Mouse (Mus musculus): Measurements from ENCODE around the gene Aspm. TPM values are rescaled to one million over a fixed set of nuclear protein-coding genes. Genes with fewer than 3 reads are reported as not detected.

The Aspm gene
- polyA plus RNA-seq, 1 experiment from 2014 or later, result 20.2 TPM

- H3K4me1 ChIP-seq, result peaks cover 23% of the 10 kb centered on the region
- peak; percentile 59 for DNase-seq (ENCODE audit: low spot score)
- no peaks in the 10 kb centered on the region for H3K9me3 ChIP-seq
- 4% methylated on average over 17 of the region's 17 CpGs for WGBS
- peaks cover 33% of the 10 kb centered on the region for H3K36me3 ChIP-seq (replicated peaks)
- no peaks in the 10 kb centered on the region for H3K27me3 ChIP-seq (replicated peaks; ENCODE audit: low read depth, poor library complexity, severe bottlenecking)
- peak overlapping the region; percentile 96 for H3K27ac ChIP-seq (replicated peaks)
- peak overlapping the region; percentile 95 for H3K4me3 ChIP-seq
Observed at GRCm38 (mm10) chr1:139455226-139455869, 776 bp downstream of the Aspm start.

- Histone ChIP-seq H3K36me3 (replicated peaks) (peaks cover 85% of the 10 kb centered on the region), H3K4me3 (no peak overlapping the region), H3K27me3 (replicated peaks; ENCODE audit: low read depth, poor library complexity, severe bottlenecking) (no peaks in the 10 kb centered on the region), H3K27ac (replicated peaks) (no peak overlapping the region), H3K9me3 (no peaks in the 10 kb centered on the region), H3K4me1 (peaks cover 11% of the 10 kb centered on the region)
- no peak for DNase-seq (ENCODE audit: low spot score)
- 89% methylated on average over 5 of the region's 5 CpGs for WGBS
Observed at GRCm38 (mm10) chr1:139460807-139461206, 6.2 kb downstream of the Aspm start.

- Histone ChIP-seq H3K27ac (replicated peaks) (no peak overlapping the region), H3K36me3 (replicated peaks) (peaks cover 98% of the 10 kb centered on the region), H3K4me3 (no peak overlapping the region), H3K27me3 (replicated peaks; ENCODE audit: low read depth, poor library complexity, severe bottlenecking) (no peaks in the 10 kb centered on the region), H3K9me3 (no peaks in the 10 kb centered on the region), H3K4me1 (no peaks in the 10 kb centered on the region)
- 92% methylated on average over 11 of the region's 11 CpGs for WGBS
- DNase-seq (ENCODE audit: low spot score), result no peak
Observed at GRCm38 (mm10) chr1:139465936-139466335, 11.4 kb downstream of the Aspm start.

GRCm38 (mm10) chr1:139478898-139479297, 24.3 kb downstream of the Aspm start:
- DNase-seq (ENCODE audit: low spot score), result no peak
- WGBS, result 96% methylated on average over 11 of the region's 11 CpGs
- no peak overlapping the region for H3K27ac ChIP-seq (replicated peaks)
- H3K9me3 ChIP-seq, result no peaks in the 10 kb centered on the region
- no peaks in the 10 kb centered on the region for H3K4me1 ChIP-seq
- H3K36me3 ChIP-seq (replicated peaks), result peaks cover 100% of the 10 kb centered on the region
- no peak overlapping the region for H3K4me3 ChIP-seq
- no peaks in the 10 kb centered on the region for H3K27me3 ChIP-seq (replicated peaks; ENCODE audit: low read depth, poor library complexity, severe bottlenecking)

GRCm38 (mm10) chr1:139480246-139480645, 25.7 kb downstream of the Aspm start:
- WGBS, result 93% methylated on average over 8 of the region's 8 CpGs
- Histone ChIP-seq H3K9me3 (no peaks in the 10 kb centered on the region), H3K36me3 (replicated peaks) (peaks cover 98% of the 10 kb centered on the region), H3K27ac (replicated peaks) (no peak overlapping the region), H3K4me1 (no peaks in the 10 kb centered on the region), H3K4me3 (no peak overlapping the region), H3K27me3 (replicated peaks; ENCODE audit: low read depth, poor library complexity, severe bottlenecking) (no peaks in the 10 kb centered on the region)
- no peak for DNase-seq (ENCODE audit: low spot score)

GRCm38 (mm10) chr1:139481146-139481545, 26.6 kb downstream of the Aspm start:
- Histone ChIP-seq H3K9me3 (no peaks in the 10 kb centered on the region), H3K27ac (replicated peaks) (no peak overlapping the region), H3K4me3 (no peak overlapping the region), H3K36me3 (replicated peaks) (peaks cover 98% of the 10 kb centered on the region), H3K4me1 (no peaks in the 10 kb centered on the region), H3K27me3 (replicated peaks; ENCODE audit: low read depth, poor library complexity, severe bottlenecking) (no peaks in the 10 kb centered on the region)
- DNase-seq (ENCODE audit: low spot score), result no peak
- WGBS, result 94% methylated on average over 4 of the region's 4 CpGs

- Histone ChIP-seq H3K27me3 (replicated peaks; ENCODE audit: low read depth, poor library complexity, severe bottlenecking) (no peaks in the 10 kb centered on the region), H3K27ac (replicated peaks) (no peak overlapping the region), H3K9me3 (no peaks in the 10 kb centered on the region), H3K4me3 (no peak overlapping the region), H3K36me3 (replicated peaks) (peaks cover 62% of the 10 kb centered on the region), H3K4me1 (no peaks in the 10 kb centered on the region)
- DNase-seq (ENCODE audit: low spot score), result no peak
- 81% methylated on average over 3 of the region's 3 CpGs for WGBS
Observed at GRCm38 (mm10) chr1:139494630-139495029, 40.1 kb downstream of the Aspm start.

GRCm38 (mm10) chr1:139495408-139495807, 40.8 kb downstream of the Aspm start:
- 82% methylated on average over 2 of the region's 2 CpGs for WGBS
- Histone ChIP-seq H3K4me1 (no peaks in the 10 kb centered on the region), H3K4me3 (no peak overlapping the region), H3K36me3 (replicated peaks) (peaks cover 54% of the 10 kb centered on the region), H3K27ac (replicated peaks) (no peak overlapping the region), H3K9me3 (no peaks in the 10 kb centered on the region), H3K27me3 (replicated peaks; ENCODE audit: low read depth, poor library complexity, severe bottlenecking) (no peaks in the 10 kb centered on the region)
- DNase-seq (ENCODE audit: low spot score), result no peak

- H3K27me3 ChIP-seq (replicated peaks; ENCODE audit: low read depth, poor library complexity, severe bottlenecking), result no peaks in the 10 kb centered on the region
- peaks cover 46% of the 10 kb centered on the region for H3K36me3 ChIP-seq (replicated peaks)
- 88% methylated on average over 3 of the region's 3 CpGs for WGBS
- no peaks in the 10 kb centered on the region for H3K9me3 ChIP-seq
- H3K4me1 ChIP-seq, result no peaks in the 10 kb centered on the region
- H3K4me3 ChIP-seq, result no peak overlapping the region
- no peak overlapping the region for H3K27ac ChIP-seq (replicated peaks)
- DNase-seq (ENCODE audit: low spot score), result no peak
Observed at GRCm38 (mm10) chr1:139496212-139496611, 41.6 kb downstream of the Aspm start.

GRCm38 (mm10) chr1:139499751-139500150, 45.2 kb downstream of the Aspm start:
- H3K27ac ChIP-seq (replicated peaks), result no peak overlapping the region
- no peaks in the 10 kb centered on the region for H3K9me3 ChIP-seq
- H3K4me1 ChIP-seq, result no peaks in the 10 kb centered on the region
- DNase-seq (ENCODE audit: low spot score), result no peak
- H3K27me3 ChIP-seq (replicated peaks; ENCODE audit: low read depth, poor library complexity, severe bottlenecking), result no peaks in the 10 kb centered on the region
- H3K36me3 ChIP-seq (replicated peaks), result peaks cover 11% of the 10 kb centered on the region
- no peak overlapping the region for H3K4me3 ChIP-seq

- Histone ChIP-seq H3K4me3 (no peak within 1 kb of the TSS), H3K27me3 (replicated peaks; ENCODE audit: low read depth, poor library complexity, severe bottlenecking) (no peaks in the 10 kb centered on the region), H3K36me3 (replicated peaks) (no peaks in the 10 kb centered on the region), H3K9me3 (no peaks in the 10 kb centered on the region), H3K4me1 (no peaks in the 10 kb centered on the region), H3K27ac (replicated peaks) (no peak within 1 kb of the TSS)
- WGBS, result 89% methylated on average over 3 of the region's 3 CpGs
- DNase-seq (ENCODE audit: low spot score), result no peak
Observed at GRCm38 (mm10) chr1:139501258-139501752, 46.7 kb downstream of the Aspm start, which contains the start of gene F13b. Gene F13b, plus strand, starts transcription at chr1:139501702.

GRCm38 (mm10) chr1:139514556-139514955, 60.0 kb downstream of the Aspm start:
- Histone ChIP-seq H3K4me1 (no peaks in the 10 kb centered on the region), H3K27ac (replicated peaks) (no peak overlapping the region), H3K36me3 (replicated peaks) (no peaks in the 10 kb centered on the region), H3K9me3 (no peaks in the 10 kb centered on the region), H3K4me3 (no peak overlapping the region), H3K27me3 (replicated peaks; ENCODE audit: low read depth, poor library complexity, severe bottlenecking) (no peaks in the 10 kb centered on the region)
- 91% methylated on average over 12 of the region's 12 CpGs for WGBS
- DNase-seq (ENCODE audit: low spot score), result no peak

Measured in embryonic facial prominence, embryonic 10.5 days (tissue).